Mouse (Mus musculus): ENCODE measurements around the gene Zfp12.
"Not testable (repeated sequence)": the region's sequence is repeated elsewhere in the genome, so short reads cannot be mapped to it uniquely, and the experiment has no call there.

Zfp12 gene

DNA sequence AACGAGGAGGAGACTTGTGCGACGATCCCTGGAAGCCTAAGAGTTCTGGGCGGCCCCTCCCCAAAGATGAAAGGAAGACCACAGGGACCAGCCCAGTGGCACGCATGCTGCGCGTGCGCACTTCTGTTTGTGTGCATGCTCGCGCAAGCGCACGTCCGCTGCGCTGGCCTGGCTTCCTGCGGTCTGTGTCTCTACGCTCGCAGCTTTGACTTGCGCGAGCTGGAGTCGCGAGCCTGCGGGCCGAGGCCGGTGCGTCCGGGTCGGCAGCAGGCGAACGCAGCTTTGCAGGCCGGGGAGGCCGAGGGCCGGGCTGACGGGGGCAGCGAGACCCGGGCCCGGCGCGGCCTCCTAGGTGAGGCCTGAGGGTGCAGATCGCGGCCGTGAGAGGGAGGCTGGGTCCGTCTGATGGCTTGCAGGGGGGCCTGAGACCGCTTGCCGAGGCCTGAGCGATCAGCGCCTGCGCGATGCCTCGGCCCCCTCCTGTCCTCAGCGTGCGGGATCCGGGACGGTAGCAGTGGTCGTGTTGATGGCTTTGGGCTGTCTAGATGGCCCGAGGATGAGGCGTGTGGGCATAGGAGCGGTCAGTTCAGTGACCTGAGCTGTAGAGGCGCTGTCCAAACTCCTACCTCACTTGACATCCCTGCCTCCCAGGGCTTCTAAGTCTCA, at the start of gene Zfp12:
Zfp12 (plus strand) TSS at position 136 of the 666 bp plus-strand sequence.
- DNase-seq (ENCODE audit: low read depth, low spot score), result peak; percentile 92

DNA sequence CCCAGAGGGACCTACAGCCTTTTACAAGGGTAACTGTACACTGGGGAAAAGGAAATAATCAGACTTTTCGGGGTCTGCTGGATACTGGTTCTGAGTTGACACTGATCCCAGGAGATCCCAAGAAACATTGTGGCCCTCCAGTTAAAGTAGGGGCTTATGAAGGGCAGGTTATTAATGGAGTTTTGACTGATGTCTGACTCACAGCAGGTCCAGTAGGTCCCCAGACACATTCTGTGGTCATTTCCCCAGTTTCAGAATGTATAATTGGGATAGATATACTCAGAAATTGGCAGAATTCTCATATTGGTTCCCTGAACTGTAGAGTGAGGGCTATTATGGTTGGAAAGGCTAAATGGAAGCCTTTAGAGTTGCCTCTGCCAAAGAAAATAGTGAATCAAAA, 46.9 kb upstream of the Zfp12 start:
- DNase-seq (ENCODE audit: low read depth, low spot score), result not testable (repeated sequence)

DNA sequence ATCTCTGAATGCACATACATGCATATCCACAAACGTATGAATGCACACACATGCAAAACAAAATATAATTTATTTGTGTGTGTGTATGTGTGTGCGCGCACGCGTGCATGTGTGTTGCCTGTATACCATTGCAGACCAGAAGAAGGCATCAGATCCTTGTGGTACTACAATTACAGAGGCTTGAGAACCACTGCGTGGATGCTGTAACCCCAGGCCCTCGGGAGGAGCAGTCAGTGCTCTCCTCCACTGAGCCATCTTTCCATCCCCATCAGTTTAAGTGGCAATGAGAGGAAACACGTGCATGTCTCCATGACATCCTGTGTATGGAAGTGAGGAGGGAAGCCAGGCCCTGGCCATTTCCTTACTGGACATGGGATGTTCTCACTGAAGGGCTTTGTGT, 42.2 kb upstream of the Zfp12 start:
- DNase-seq (ENCODE audit: low read depth, low spot score), result no peak

DNA sequence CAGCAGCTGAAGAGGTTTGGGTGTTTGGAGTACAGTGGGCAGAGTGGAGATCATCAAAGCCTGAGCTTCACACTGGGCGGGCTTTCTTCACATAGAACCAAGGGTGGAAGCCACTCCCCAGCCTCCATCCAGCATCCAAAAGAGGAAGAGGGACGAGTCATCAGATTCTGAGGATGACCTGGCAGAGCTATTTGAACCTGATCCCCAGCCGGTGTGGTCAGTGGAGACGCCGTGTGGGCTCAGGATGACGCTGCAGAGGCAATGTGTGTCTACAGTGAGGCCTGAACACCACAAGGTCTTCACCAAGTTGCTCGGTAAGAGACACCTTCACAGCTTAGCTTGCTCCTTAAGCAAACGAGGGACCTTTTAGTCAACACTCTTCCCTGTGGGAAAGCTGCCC, 40.2 kb upstream of the Zfp12 start:
- not testable (repeated sequence) for DNase-seq (ENCODE audit: low read depth, low spot score)

DNA sequence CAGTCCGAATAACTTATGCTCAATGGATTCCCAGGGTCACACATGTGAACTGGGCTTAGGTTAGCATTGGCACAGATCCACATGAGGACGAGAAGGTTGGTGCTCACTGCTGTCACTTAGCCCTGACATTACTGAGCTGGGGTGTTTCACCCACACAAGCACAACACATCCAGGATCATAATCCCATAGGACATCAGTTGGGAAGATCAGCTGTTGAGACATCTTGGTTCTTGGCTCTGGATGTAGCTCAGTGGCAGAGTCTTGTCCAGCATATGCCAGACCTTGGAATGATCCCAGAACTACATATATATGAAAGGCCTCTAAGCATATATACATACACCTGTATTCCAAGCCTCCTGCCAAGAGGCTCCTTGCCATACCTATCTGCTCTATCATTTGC, 39.8 kb upstream of the Zfp12 start:
- DNase-seq (ENCODE audit: low read depth, low spot score), result no peak

DNA sequence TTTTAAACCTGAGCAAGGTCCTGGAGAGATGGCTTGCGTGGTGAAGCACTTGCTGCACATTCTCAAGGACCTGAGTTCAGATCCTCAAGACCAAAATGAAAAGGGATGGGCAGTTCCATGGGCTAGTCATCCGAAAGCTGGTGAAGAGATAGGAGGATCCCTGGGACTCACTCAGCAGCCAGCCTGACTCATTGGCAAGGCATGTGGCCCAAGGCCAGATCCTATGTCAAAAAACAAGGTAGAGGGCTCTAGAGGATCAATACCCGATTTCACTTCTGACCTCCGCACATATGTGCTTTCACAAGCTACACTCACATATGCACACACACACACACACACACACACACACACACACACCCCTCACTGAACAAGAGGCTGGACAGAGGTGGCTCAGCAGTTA, 38.5 kb upstream of the Zfp12 start:
- no peak for DNase-seq (ENCODE audit: low read depth, low spot score)

DNA sequence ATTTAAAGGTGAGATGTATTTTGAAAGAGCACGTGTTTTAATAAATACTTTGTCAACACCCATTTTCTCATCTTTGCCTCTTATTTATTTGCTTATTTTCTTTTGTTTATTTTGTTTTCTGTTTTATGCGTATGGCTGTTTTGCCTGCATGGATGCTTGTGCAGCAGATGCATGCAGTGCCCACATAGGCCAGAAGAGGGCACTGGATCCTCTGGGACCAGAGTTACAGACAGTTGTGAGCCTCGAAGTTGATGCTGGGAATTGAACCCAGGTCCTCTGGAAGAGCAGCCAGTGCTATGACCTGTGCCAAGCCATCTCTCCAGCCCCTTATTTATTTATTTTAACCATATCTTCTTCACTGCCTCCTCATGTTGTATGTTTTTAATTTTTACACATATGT, 29.9 kb upstream of the Zfp12 start:
- DNase-seq (ENCODE audit: low read depth, low spot score), result no peak

DNA sequence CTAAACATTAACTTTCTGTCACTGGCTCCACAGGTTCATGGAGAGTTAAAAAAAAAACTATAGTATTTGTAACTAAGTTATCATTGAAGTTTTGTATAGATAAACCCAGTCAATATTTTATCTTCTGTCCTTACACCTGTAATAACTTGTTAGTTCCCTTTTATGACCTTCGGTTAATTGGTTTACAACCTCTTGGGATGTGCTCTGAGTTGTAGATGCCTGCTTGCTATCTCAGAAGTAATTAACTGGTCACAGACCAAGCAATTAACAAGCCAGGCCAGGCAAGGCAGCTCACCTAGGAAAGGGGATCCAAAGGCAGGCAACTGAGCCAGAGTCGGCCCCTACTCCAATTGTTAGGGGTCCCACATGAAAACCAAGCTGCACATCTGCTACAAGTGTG, 21.1 kb upstream of the Zfp12 start:
- no peak for DNase-seq (ENCODE audit: low read depth, low spot score)

DNA sequence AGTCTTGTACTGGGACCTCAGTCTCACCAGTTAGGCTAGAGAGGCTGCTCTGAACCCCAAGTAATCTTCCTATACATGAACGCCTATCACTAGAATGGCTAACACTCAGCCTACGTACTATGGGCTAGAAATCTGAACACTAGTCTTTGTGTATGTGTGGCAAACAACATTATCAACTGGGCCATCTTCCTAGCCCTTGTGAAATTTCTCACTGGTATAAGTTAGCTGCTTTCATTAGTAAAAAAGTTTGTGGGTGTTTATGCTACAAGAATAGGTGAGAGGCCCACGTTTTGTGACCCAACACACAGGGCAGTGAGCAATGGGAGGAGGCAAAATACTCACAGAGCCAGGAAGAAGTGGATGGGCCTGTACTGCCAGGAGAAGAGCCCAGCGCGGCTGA, 14.0 kb upstream of the Zfp12 start:
- no peak for DNase-seq (ENCODE audit: low read depth, low spot score)

DNA sequence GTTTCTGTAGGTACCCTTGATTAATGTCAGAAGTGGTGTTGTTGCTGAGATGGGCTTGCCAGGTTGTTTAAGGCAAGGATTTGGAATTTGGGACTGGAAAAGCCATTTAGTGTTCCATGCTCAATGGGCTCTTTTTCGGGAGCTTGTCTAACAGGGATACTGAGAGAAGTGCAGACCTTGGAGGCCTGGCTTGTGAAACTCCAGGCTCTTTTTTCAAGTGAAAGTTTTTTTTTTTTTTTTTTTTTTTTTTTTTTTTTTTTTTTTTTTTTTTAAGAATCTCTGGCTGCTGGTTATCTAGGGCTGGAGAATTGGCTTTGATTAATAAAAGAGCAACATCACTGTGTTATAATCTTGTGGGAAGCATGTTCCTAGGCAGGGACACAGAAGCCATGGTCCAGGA, 12.7 kb upstream of the Zfp12 start:
- no peak for DNase-seq (ENCODE audit: low read depth, low spot score)

DNA sequence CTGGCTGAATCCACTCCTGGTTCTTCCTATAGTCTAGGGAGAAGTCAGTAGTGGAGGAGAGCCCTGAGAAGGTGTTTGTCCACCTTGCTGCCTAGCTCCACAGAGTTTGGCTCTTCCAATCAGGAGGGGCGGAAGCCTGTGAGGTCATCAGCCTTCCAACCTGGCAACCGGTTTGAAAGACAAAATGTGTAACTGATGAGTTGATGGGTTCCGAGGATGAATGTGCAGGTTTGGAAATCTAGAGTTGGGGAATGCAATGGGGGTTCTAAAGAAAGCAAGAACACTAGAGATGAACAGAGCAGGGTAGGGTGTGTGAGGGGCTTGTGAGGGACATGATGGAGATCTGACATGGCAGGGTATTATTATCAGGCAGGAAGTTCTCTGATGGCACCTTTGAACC, 8.2 kb upstream of the Zfp12 start, which contains the start of gene Spdye4a:
Spdye4a (minus strand) TSS at position 101 of the 400 bp plus-strand sequence.
- DNase-seq (ENCODE audit: low read depth, low spot score), result no peak

DNA sequence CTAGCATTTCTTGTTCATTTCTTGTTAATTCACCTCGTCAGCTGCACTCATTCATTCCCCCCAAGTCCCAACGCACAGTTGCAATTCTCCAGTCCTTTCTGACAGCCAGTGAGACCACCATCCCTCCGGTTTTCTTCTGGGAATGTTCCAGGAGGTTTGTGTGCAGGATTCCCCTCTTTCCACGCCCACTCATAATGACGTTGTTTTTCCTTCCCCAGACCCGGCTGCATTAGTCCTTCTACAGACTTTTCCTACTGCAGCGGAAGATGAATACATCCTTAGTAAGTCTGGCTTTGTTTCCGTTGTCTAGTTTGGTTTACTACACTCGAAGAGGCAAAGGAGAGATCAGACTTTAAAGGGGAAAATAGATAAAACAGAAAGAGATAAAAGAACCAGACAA, 1.1 kb downstream of the Zfp12 start:
- DNase-seq (ENCODE audit: low read depth, low spot score), result no peak

DNA sequence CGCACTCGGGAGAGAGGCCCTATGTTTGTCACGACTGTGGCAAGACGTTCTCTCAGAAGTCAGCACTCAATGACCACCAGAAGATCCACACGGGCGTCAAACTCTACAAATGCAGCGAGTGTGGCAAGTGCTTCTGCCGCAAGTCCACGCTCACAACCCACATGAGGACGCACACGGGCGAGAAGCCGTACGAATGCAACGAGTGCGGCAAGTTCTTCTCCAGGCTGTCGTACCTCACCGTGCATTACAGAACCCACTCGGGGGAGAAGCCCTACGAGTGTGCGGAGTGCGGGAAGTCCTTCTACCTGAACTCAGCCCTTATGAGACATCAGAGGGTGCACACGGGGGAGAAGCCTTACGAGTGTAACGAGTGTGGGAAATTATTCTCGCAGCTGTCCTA, 10.0 kb downstream of the Zfp12 start:
- no peak for DNase-seq (ENCODE audit: low read depth, low spot score)

DNA sequence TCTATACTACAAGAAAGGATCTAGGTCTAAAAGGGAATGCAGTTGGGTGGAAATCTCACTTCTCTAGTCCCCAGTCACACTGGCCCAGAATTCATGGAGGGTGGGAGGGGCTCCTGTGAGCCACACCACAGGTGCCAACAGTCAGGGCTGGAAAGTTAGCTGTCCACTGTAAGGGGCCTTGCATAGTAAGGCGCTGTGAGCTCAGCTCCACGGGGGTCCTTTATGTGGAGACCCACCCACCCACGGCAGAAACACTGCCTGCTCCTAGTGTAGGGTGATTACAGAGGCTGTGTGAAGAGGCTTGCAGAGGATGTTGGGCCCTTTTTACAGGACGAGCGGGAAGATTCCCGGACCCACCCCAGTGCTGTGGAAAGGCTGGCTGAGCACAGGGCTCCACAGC, 17.1 kb downstream of the Zfp12 start:
- DNase-seq (ENCODE audit: low read depth, low spot score), result no peak

DNA sequence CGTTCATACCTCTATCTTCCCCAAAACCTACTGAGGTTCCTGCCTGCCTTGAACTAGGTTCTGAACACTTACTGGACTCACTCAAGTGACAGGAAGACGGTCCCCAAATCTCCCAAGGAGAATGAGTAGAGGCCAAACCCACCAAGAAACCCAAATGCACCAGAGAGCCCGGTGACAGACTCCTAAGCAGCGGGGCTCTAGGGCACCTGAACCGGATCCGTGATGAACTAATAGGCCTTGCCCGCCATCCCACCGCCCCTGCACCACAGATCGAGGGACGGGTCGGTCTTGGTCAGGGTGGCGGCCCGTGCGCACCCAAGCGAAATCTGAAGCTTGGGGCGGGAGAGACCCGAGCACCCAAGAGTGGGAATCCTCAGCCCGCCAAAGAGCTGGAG, 17.8 kb downstream of the Zfp12 start:
- DNase-seq (ENCODE audit: low read depth, low spot score), result no peak

DNA sequence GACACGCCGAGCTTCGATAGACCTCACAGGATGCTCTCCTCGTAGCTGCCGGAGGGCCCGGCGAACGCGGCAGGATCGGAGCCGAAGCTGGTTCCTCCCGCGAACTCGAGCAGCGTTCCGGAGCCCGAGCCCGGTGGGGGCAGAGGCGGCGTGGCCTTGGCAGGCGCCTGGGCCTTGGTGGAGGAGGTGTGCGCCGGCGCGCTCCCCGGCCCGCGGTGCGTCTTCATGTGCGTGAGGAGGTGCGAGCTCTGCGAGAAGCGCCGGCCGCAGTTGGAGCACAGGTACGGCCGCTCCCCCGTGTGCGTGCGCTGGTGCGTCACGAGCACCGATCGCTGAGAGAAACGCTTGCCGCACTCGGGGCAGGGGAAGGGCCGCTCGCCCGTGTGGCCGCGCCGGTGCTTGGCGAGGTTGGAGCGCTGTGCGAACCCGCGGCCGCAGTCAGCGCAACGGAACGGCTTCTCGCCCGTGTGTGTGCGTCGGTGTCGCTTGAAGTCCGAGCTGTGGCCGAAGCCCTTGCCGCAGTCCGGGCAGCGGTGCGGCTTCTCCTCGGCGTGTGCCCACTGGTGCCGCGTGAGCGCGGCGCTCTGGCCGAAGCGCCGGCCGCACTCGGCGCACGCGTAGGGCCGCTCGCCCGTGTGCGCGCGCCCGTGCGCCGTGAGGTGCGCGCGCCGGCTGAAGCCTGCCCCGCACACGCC, 18.4 kb downstream of the Zfp12 start:
- DNase-seq (ENCODE audit: low read depth, low spot score), result no peak

DNA sequence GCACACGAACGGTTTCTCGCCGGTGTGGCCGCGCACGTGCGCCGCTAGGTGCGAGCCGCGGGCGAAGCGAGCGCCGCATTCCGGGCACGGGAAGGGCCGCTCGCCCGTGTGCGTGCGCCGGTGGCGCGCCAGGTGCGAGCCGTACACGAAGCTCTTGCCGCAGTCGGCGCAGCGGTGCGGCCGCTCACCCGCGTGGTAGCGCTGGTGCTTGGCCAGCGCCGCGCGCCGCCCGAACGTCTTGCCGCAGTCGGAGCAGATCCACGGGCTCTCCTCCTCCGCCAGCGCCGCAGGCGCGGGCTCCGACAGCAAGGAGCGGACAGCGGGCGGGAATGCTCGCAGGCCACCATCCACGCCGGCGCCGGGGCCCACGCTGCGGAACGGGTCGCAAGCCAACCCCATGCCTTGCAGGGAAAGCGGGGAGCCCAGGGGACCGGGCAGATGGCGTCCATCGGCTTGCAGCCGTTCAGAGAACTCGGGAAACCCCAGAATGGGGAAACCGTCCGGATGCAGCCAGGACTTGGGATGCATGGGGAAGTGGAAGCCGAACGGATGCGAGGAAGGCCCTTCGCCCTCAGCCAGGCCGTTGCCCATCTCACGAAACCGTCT, 19.0 kb downstream of the Zfp12 start:
- DNase-seq (ENCODE audit: low read depth, low spot score), result no peak

DNA sequence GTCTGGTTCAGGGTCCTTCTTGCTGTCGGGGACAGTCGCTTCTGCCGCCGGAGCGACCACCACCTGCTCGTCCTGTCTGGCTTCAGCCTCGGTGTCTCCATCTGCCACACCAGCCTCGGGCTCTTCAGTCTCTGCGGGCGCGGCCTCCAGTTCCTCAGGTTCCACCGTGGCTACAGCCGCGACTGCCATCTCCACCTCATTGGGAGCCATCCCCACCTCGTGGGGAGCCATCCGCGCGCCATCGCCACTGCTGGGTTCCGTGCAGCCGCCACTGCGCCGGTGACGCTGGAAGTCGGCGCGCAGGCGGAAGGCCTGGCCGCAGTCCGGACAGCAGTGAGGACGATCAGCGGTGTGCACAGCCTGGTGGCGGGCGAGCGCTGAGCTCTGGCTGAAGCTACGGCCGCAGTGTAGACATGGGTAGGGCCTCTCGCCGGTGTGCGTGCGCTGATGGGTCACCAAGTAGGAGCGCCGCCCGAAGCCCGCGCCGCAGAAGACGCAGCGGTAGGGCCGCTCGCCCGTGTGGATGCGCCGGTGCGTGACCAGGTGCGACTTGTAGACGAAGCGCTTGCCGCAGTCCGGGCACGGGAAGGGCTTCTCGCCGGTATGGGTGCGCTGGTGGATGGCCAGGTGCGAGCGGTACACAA, 19.6 kb downstream of the Zfp12 start:
- DNase-seq (ENCODE audit: low read depth, low spot score), result no peak

DNA sequence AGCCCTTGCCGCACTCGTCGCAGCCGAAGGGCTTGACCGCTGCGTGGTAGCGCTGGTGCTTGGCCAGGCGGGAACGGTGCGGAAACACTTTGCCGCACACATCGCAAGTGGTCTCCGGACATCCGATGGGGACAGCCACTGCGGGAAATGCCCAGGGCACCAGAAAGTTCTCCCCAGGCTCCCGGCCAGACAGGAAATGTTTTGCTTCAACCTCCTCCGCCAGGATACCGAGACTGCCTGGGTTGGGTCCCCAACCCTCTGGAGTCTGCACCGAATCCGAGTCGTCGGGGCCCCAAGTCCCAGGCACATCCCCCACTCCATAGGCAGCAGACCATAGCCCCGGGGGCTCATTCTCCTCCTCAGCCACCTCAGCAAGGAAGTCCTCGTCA, 20.2 kb downstream of the Zfp12 start:
- no peak for DNase-seq (ENCODE audit: low read depth, low spot score)

DNA sequence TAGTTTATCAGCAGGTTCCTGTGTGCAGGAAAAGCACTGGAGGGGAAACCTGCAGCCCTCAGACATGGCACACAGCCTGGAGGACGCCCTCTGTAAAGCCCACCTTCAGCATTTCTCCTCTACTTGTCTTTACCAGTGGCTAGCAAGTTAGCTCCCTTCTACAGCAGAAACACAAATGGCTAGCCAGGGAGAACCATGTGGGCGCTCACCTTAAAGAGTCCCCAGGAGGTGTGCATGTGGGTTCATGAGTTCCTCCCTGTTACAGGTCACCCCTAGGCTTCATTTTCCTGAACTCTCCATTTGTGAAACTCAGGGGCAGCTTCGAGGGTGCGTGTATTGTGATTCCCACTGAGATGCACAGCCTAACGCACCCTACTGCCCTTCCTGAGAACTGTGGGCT, 20.8 kb downstream of the Zfp12 start:
- no peak for DNase-seq (ENCODE audit: low read depth, low spot score)

DNA sequence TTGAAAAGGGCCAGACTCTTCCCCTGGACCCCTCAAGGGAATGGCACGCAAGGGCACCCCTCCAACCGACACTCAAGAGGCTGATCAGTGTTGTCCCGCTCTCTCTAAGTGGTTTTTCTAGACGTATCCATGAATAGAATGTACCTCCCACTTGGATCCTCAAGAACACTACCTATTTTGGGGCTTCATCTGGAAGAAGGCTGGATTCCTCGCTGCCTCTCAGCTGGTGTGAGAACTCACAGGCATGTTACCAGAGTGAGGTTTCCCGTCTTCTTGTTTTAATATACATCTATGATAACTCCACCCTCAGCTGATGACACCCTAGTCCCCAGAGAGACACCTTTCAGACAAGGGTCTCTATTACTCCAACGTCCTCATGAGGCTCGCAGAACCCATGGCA, 26.7 kb downstream of the Zfp12 start:
- DNase-seq (ENCODE audit: low read depth, low spot score), result no peak

DNA sequence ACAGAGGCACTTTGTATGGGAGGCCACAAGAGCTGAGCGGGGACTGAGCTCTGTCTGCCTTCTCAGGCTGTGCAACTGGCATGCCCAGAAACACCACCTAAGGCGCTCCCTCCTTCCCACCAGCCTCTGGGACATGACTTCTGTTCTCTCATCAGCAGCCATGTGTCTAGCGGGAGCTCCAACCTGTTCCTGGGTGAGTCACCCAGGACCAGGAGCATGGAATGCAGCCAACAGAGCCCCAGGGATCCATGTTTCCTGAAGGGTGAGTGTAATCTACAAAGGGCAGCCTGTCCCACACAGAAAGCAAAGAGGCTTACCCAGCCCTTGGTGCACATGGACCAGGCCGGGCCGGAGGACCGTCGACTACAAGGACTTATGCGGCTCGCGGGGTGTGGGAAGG, 29.7 kb downstream of the Zfp12 start:
- no peak for DNase-seq (ENCODE audit: low read depth, low spot score)

DNA sequence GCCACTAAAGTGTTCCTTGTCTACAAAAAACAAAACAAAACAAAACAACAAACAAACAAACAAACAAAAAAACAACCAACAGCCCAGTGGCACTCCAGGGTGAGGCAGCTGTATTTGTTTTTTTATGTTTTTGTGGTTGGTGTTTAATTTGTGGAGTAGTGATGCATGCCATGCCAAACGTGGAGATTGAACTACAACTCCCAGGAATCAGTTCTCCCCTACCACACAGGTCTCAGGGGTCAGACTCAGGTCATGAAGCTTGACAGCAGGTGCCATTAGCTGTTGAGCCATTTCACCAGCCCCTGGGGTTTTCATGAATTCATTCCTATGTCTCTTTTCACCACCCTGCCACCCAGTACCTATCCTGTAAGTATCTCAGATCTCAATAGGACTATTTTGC, 30.4 kb downstream of the Zfp12 start:
- DNase-seq (ENCODE audit: low read depth, low spot score), result no peak
